Mouse (Mus musculus) testis, adult 2 months (tissue): ENCODE data around the gene Ctbp2. TPM values are rescaled to one million over a fixed set of nuclear protein-coding genes. Genes with fewer than 3 reads are reported as not detected.

ENCODE experiments used
- H3K27ac ChIP-seq: fragments of 200-500 bp; 2 replicates; pipeline ENCODE4 v1.5.1; 2012; ENCODE audit warnings: low read depth, low read length; ENCODE audit not compliant: control insufficient read depth, insufficient read depth
- H3K27me3 ChIP-seq: fragments of 200-500 bp; 2 replicates; pipeline ENCODE4 v1.6.1; 2012; ENCODE audit warnings: mild to moderate bottlenecking, low read length, moderate library complexity; ENCODE audit not compliant: control insufficient read depth, insufficient read depth
- H3K36me3 ChIP-seq: fragments of 200-500 bp; 2 replicates; pipeline ENCODE4 v1.6.1; 2012; ENCODE audit warnings: mild to moderate bottlenecking, low read length; ENCODE audit not compliant: control insufficient read depth, insufficient read depth
- H3K4me1 ChIP-seq: fragments of 200-500 bp; 2 replicates; pipeline ENCODE4 v1.6.1; 2012; ENCODE audit warnings: low read length; ENCODE audit not compliant: control insufficient read depth, insufficient read depth
- H3K4me3 ChIP-seq: fragments of 200-500 bp; 2 replicates; pipeline ENCODE4 v1.5.1; 2012; ENCODE audit warnings: low read depth, mild to moderate bottlenecking, low read length, moderate library complexity, mixed read lengths; ENCODE audit not compliant: control insufficient read depth
- CTCF ChIP-seq: fragments of 200-500 bp; IDR thresholded peaks from 2 replicates; pipeline ENCODE4 v1.5.1; 2012; ENCODE audit warnings: low read depth, mild to moderate bottlenecking, inconsistent platforms, low read length, moderate library complexity; ENCODE audit not compliant: control insufficient read depth, insufficient read depth, insufficient replicate concordance
- POLR2A ChIP-seq: fragments of 200-500 bp; IDR thresholded peaks from 2 replicates; pipeline ENCODE4 v1.6.1; 2012; ENCODE audit warnings: low read depth, mild to moderate bottlenecking, inconsistent platforms, low read length, moderate library complexity; ENCODE audit not compliant: control insufficient read depth
- polyA plus RNA-seq: library from polyadenylated mRNA; depleted of rRNA; stranded (reverse); fragments of >200 nt; gene quantifications from 2 replicates; pipeline ENCODE4 v1.2.3, GENCODE M21; 2012

Ctbp2 gene
- polyA plus RNA-seq, 1 experiment: 54.9 TPM

- H3K4me1 ChIP-seq: peaks cover 3% of the 10 kb centered on the region; the same call in 1 of the 2 replicates
- TF ChIP-seq POLR2A (no peak), CTCF (no peak)
- no peaks in the 10 kb centered on the region for H3K27me3 ChIP-seq
- no peaks in the 10 kb centered on the region; the same call in none of the 2 replicates for H3K36me3 ChIP-seq
- H3K4me3 ChIP-seq: no peak overlapping the region
- no peak overlapping the region for H3K27ac ChIP-seq
Measured at GRCm38 (mm10) chr7:132992967-132993615, 131.1 kb downstream of the Ctbp2 start.

DNA sequence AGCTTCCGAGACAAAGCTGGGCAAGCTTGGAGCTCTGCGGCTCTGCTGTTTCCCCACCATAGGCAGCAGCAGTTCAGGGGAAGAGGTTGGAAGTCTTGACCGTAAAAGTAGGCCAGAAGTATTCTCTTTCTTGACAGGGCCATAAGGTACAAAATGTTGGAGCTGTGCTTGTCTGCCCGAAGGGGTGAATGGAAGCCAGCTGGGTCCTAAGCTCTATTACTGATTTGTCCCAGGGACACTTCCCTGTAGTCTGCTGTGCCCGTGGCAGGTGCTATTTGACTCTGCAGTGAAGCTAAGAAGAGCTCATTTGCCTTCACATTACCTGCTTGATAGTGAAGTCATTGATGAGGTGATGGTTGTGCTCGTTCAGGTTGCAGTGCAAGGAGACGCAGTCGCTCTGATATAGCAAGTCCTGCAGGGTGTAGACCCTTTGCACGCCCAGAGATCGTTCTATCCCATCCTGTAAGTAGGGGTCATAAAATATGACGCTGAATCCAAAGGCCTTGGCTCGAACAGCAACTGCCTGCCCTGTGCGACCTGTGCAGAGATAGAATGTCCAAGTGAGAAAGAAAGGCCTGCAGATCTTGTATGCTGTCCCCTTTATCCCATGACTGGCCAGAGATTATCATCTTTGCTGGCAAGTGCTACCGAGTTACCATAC lies 132.8 kb downstream of the Ctbp2 start:
- Histone ChIP-seq H3K27ac (no peak overlapping the region), H3K4me3 (no peak overlapping the region), H3K36me3 (no peaks in the 10 kb centered on the region; the same call in none of the 2 replicates), H3K27me3 (no peaks in the 10 kb centered on the region), H3K4me1 (peaks cover 3% of the 10 kb centered on the region; the same call in 1 of the 2 replicates)
- TF ChIP-seq CTCF: no peak
- TF ChIP-seq POLR2A: no peak

DNA sequence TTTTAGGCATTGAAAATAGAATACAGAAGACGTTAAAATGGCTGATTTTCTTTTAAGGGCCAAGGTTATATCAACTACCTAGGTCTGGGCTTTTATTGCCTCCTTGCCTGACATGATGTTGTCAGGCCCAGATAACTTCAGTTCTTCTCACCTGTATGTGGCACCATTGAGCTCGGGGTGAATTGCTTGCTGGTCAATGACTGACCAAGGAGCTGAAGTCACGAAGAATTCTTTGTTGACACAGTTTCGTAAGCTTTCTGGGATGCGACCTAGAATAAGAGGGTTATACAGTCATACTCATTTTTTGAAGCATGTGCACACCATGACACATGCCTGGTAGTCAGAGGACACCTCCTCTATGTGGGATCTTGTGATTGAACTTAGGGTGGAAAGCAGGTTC lies 134.3 kb downstream of the Ctbp2 start:
- Histone ChIP-seq H3K4me3 (no peak overlapping the region), H3K27me3 (no peaks in the 10 kb centered on the region), H3K36me3 (no peaks in the 10 kb centered on the region; the same call in 1 of the 2 replicates), H3K27ac (no peak overlapping the region), H3K4me1 (peaks cover 3% of the 10 kb centered on the region; the same call in 1 of the 2 replicates)
- TF ChIP-seq POLR2A (no peak), CTCF (no peak)

DNA sequence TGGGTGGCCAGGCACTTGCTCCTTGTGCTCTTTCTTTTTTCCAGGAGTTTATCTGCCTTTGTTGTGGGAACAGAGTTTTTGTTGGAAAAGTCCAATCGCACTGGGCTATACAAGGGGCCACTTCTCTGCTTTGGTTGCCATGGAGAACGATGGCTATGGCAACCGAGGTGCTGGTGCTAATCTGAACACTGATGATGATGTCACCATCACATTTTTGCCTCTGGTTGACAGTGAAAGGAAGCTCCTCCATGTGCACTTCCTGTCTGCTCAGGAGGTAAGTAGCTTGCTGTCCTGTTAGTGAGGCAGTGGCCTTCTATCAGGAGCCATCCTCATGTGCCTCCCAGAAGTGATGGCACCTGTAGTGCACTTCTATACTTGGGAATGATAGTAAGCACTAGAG lies 141.5 kb downstream of the Ctbp2 start:
- Histone ChIP-seq H3K27ac (no peak overlapping the region), H3K4me1 (no peaks in the 10 kb centered on the region), H3K36me3 (peaks cover 1% of the 10 kb centered on the region), H3K27me3 (no peaks in the 10 kb centered on the region), H3K4me3 (no peak overlapping the region)
- no peak for TF ChIP-seq CTCF

DNA sequence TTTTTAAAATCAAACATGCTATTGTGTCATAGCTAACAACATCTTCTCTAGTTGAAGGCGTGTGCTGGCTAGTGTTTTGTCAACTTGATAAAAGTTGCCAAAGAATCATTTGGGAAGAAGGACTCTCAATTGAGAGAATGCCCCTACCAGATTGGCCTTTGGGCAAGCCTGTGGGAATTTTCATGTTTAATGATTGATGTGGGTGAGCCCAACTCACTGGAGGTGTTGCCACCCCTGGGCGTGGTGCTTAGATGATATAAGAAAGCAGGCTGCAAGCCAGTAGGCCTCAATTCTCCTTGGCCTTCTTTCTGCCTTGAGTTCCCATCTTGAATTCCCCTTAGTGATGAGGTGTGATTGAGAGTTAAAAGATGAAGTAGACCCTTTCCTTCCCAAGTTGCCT lies 146.2 kb downstream of the Ctbp2 start:
- no peak overlapping the region for H3K27ac ChIP-seq
- H3K27me3 ChIP-seq: no peaks in the 10 kb centered on the region
- H3K4me1 ChIP-seq: no peaks in the 10 kb centered on the region
- peaks cover 1% of the 10 kb centered on the region for H3K36me3 ChIP-seq
- TF ChIP-seq POLR2A (no peak), CTCF (no peak)
- H3K4me3 ChIP-seq: no peak overlapping the region

- TF ChIP-seq CTCF (no peak), POLR2A (no peak)
- no peaks in the 10 kb centered on the region for H3K4me1 ChIP-seq
- H3K27ac ChIP-seq: no peak overlapping the region
- no peak overlapping the region for H3K4me3 ChIP-seq
- H3K36me3 ChIP-seq: no peaks in the 10 kb centered on the region; the same call in 1 of the 2 replicates
- H3K27me3 ChIP-seq: no peaks in the 10 kb centered on the region
Measured at GRCm38 (mm10) chr7:132976079-132976478, 148.1 kb downstream of the Ctbp2 start.

DNA sequence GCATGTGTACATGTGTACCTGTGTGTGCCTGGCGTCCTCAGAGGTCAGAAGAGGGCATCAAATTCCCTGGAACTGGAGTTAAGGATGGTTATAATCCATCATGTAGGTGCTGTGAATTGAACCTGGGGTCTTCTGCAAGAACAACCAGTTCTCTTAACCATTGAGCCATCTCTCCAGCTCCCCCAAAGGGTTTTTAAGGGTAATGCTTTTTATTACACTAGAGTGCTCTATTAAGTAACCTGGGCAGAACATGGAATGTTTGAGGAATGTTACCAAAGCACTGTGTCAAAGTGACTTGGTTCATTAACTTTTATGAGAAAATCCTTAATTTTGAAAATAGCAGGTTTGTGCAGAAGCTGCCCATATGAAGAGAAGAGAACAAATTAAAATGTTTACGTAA lies 152.1 kb downstream of the Ctbp2 start:
- TF ChIP-seq POLR2A: no peak
- no peak for TF ChIP-seq CTCF
- Histone ChIP-seq H3K4me1 (no peaks in the 10 kb centered on the region), H3K4me3 (no peak overlapping the region), H3K27me3 (no peaks in the 10 kb centered on the region), H3K27ac (no peak overlapping the region), H3K36me3 (peaks cover 1% of the 10 kb centered on the region)
